Mouse (Mus musculus): ENCODE measurements around the gene Fggy. TPM values are rescaled to one million over a fixed set of nuclear protein-coding genes. Genes with fewer than 3 reads are reported as not detected.

The Fggy gene
- polyA plus RNA-seq, 1 experiment from 2014 or later = 8.1 TPM

DNA sequence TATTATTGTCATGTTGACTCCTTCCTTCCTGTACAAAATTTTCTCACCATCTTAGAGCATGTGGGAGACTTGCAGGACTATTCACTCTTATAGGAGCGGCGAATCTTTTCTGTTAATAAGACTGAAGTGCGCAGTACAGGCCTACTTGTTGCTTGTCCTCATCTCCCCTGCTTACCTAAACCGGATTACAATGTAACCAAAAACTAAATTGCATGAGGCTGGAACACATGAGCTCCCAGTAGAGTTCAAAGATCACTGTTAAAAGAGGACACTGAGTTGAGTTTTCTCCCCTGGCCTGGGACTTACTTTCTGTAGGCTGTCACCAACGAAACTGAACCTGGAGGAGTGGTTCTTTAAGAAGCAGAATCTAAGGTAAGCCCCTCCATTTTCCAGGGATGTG is 21.9 kb downstream of the Fggy start:
- 92% methylated on average over 5 of the region's 5 CpGs for WGBS
- Histone ChIP-seq H3K4me2 (replicated peaks; ENCODE audit: low read depth, low read length) (no peak overlapping the region), H3K9me3 (ENCODE audit: control insufficient read depth, low read depth, low read length) (peaks cover 2% of the 10 kb centered on the region; the same call in 1 of the 2 replicates), H3K9ac (replicated peaks; ENCODE audit: low read depth, low read length) (no peak overlapping the region), H3K4me3 (ENCODE audit: low read depth, low read length) (no peak overlapping the region), H3K27ac (ENCODE audit: low read length) (no peak overlapping the region), H3K4me1 (ENCODE audit: control insufficient read depth, insufficient read depth, low read length) (no peaks in the 10 kb centered on the region), H3K36me3 (ENCODE audit: control insufficient read depth, insufficient read depth, low read length) (no peaks in the 10 kb centered on the region), H3K27me3 (ENCODE audit: control insufficient read depth, insufficient read depth, low read length) (no peaks in the 10 kb centered on the region)
- no peak for ATAC-seq (ENCODE audit: insufficient number of reproducible peaks, insufficient read depth, low FRiP score, low read depth)

DNA sequence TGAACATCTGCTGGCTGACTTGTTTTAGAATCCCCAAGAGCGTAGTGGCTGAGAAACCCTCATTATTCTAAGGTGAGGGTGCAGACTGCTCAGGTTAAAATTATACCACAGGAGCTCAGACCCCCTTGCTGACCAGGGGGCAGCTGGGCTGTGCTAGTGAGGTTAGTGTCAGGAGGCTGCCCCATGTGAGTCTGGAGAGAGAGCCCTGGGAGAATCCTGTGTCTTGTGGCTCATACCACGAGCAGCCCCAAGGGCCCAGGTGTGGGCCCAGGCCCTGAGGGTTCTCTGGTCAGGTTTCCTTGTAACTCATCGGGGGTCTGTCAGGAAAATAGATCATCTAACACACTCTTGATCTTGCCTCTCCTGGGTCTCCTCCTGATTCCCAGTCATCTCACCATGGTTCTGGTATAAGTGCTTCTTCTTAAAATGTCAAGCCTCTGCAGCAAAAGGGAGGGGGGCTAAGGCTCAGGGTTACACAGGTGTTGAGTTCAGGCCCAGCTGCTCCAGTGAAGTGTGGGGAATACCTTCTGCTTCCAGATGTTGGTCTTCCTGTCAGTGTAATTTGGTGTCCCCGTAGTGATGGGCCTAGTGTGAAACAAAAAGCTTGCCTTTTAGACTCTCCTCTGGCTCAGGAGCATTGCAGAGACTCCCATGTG is 26.9 kb downstream of the Fggy start:
- Histone ChIP-seq H3K27me3 (ENCODE audit: control insufficient read depth, insufficient read depth, low read length) (no peaks in the 10 kb centered on the region), H3K4me2 (replicated peaks; ENCODE audit: low read depth, low read length) (no peak overlapping the region), H3K9me3 (ENCODE audit: control insufficient read depth, low read depth, low read length) (no peaks in the 10 kb centered on the region), H3K4me1 (ENCODE audit: control insufficient read depth, insufficient read depth, low read length) (no peaks in the 10 kb centered on the region; the same call in 1 of the 2 replicates), H3K9ac (replicated peaks; ENCODE audit: low read depth, low read length) (no peak overlapping the region), H3K36me3 (ENCODE audit: control insufficient read depth, insufficient read depth, low read length) (no peaks in the 10 kb centered on the region), H3K4me3 (ENCODE audit: low read depth, low read length) (no peak overlapping the region), H3K27ac (ENCODE audit: low read length) (no peak overlapping the region)
- no peak for ATAC-seq (ENCODE audit: insufficient number of reproducible peaks, insufficient read depth, low FRiP score, low read depth)
- 71% methylated on average over 4 of the region's 4 CpGs for WGBS

DNA sequence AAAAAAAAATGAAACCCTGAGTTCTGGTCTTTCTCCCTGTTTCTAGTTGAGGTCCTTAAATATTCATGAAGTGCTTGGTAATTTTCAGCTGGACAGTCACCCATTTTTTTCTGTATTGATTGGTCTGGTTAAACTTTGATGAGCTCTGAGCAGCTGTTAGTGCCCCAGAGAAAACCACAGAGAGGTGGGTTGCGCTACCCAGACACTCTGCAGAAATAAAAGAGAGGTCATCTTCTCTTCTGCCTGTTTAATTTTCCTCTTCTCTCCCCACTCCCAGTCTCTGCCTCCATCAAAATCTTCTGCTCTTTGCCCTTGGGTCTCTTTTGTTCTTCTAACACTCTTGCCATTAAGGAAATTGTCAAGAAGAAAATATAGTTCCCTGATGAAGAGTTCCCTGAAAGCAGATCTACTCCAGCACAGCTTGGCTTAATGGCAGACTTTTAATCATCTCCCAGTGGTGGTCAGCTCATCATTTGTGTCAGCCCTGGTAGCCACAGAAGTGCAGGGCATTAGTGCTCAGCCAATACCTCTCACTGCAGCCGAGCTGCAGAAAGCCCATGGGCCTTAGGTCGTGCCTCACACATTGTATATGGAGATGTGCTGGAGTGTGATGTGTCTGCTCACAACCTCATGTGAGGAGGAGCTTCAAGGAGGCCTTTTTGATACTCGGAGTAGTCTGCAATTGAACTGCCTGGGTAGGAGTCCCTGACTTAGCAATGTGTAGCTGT is 29.1 kb downstream of the Fggy start:
- no peak for ATAC-seq (ENCODE audit: insufficient number of reproducible peaks, insufficient read depth, low FRiP score, low read depth)
- Histone ChIP-seq H3K27ac (ENCODE audit: low read length) (no peak overlapping the region; the same call in 1 of the 2 replicates), H3K4me1 (ENCODE audit: control insufficient read depth, insufficient read depth, low read length) (no peaks in the 10 kb centered on the region; the same call in 1 of the 2 replicates), H3K4me2 (replicated peaks; ENCODE audit: low read depth, low read length) (no peak overlapping the region), H3K9ac (replicated peaks; ENCODE audit: low read depth, low read length) (no peak overlapping the region), H3K36me3 (ENCODE audit: control insufficient read depth, insufficient read depth, low read length) (no peaks in the 10 kb centered on the region), H3K9me3 (ENCODE audit: control insufficient read depth, low read depth, low read length) (no peaks in the 10 kb centered on the region), H3K4me3 (ENCODE audit: low read depth, low read length) (no peak overlapping the region), H3K27me3 (ENCODE audit: control insufficient read depth, insufficient read depth, low read length) (no peaks in the 10 kb centered on the region)
- WGBS = 54% methylated on average over 4 of the region's 4 CpGs

DNA sequence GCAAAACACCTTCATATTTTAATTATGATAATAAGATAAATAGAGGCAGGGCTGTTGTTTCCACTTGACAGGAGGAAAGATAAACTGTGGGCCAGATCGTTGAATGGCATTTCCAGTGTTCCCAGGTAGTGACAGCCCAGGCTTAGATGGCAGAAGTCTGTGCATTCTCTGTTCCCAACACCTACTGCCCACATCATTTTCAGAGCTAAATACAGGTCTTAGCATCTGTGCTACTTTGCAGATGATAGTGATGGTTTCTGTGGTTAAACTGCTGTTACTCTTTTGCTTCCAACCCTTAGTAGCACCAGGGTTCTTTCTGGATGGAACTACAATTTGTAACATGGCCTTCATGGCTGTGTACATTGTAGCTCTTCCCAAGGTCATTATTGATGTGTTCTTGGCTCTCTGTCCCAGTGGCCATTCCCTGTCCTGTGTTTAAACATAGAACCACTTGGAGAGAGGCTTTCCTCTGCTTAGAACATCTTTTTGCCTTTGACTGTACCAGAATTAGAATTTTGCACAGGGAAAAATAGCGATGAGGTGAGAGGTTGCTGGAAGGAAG is 31.5 kb downstream of the Fggy start:
- 73% methylated on average over 2 of the region's 2 CpGs for WGBS
- Histone ChIP-seq H3K4me2 (replicated peaks; ENCODE audit: low read depth, low read length) (no peak overlapping the region), H3K9me3 (ENCODE audit: control insufficient read depth, low read depth, low read length) (no peaks in the 10 kb centered on the region), H3K4me1 (ENCODE audit: control insufficient read depth, insufficient read depth, low read length) (no peaks in the 10 kb centered on the region; the same call in 1 of the 2 replicates), H3K27me3 (ENCODE audit: control insufficient read depth, insufficient read depth, low read length) (no peaks in the 10 kb centered on the region), H3K36me3 (ENCODE audit: control insufficient read depth, insufficient read depth, low read length) (no peaks in the 10 kb centered on the region), H3K27ac (ENCODE audit: low read length) (no peak overlapping the region), H3K9ac (replicated peaks; ENCODE audit: low read depth, low read length) (no peak overlapping the region), H3K4me3 (ENCODE audit: low read depth, low read length) (no peak overlapping the region)
- no peak for ATAC-seq (ENCODE audit: insufficient number of reproducible peaks, insufficient read depth, low FRiP score, low read depth)

DNA sequence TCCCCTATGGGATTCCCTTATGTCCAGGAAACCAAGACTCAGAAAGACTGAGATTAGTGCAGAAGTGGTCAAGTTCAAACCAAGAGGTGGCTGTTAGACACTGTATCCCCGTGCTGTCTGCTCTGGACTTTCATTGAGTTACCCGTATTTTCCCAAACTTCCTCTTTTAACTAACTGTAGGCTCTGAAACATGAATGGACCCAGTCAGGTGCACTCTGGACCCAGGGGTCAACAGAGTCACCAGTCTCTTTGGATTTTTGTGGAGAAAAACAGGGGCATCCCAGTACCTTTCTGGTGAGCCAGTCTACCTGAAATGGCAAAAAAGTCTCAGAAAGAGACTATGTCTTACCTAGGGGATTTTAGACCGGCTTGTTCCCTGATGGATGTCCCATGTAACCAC is 33.6 kb downstream of the Fggy start:
- WGBS = 88% methylated on average over 3 of the region's 3 CpGs
- H3K27ac ChIP-seq (ENCODE audit: low read length) = no peak overlapping the region
- no peaks in the 10 kb centered on the region for H3K27me3 ChIP-seq (ENCODE audit: control insufficient read depth, insufficient read depth, low read length)
- ATAC-seq (ENCODE audit: insufficient number of reproducible peaks, insufficient read depth, low FRiP score, low read depth) = no peak
- no peaks in the 10 kb centered on the region; the same call in 1 of the 2 replicates for H3K4me1 ChIP-seq (ENCODE audit: control insufficient read depth, insufficient read depth, low read length)
- no peak overlapping the region for H3K9ac ChIP-seq (replicated peaks; ENCODE audit: low read depth, low read length)
- no peak overlapping the region for H3K4me3 ChIP-seq (ENCODE audit: low read depth, low read length)
- no peak overlapping the region for H3K4me2 ChIP-seq (replicated peaks; ENCODE audit: low read depth, low read length)
- H3K9me3 ChIP-seq (ENCODE audit: control insufficient read depth, low read depth, low read length) = no peaks in the 10 kb centered on the region
- no peaks in the 10 kb centered on the region for H3K36me3 ChIP-seq (ENCODE audit: control insufficient read depth, insufficient read depth, low read length)

DNA sequence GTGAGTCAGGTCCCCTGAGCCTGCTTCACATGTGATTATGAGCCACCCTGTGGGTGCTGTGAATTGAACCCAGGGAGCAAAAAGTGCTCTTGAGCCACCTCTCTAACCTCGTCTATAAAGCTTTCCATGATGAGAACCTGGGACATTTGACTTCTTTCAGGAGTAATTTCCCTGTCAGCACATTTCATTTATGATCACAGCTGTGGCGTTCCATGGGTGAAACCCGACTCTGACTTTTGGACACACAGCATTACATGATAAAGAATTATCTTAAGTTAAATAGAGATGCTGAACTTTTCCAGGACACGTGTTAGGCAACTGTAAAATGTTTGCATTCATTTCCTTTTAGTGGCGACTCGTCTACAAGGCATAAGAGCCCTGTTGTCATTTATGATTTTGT is 39.9 kb downstream of the Fggy start:
- 56% methylated on average over 6 of the region's 6 CpGs for WGBS
- Histone ChIP-seq H3K27ac (ENCODE audit: low read length) (no peak overlapping the region), H3K4me1 (ENCODE audit: control insufficient read depth, insufficient read depth, low read length) (no peaks in the 10 kb centered on the region), H3K9ac (replicated peaks; ENCODE audit: low read depth, low read length) (no peak overlapping the region), H3K4me3 (ENCODE audit: low read depth, low read length) (no peak overlapping the region), H3K9me3 (ENCODE audit: control insufficient read depth, low read depth, low read length) (no peaks in the 10 kb centered on the region), H3K36me3 (ENCODE audit: control insufficient read depth, insufficient read depth, low read length) (no peaks in the 10 kb centered on the region), H3K27me3 (ENCODE audit: control insufficient read depth, insufficient read depth, low read length) (no peaks in the 10 kb centered on the region), H3K4me2 (replicated peaks; ENCODE audit: low read depth, low read length) (no peak overlapping the region)
- no peak for ATAC-seq (ENCODE audit: insufficient number of reproducible peaks, insufficient read depth, low FRiP score, low read depth)

DNA sequence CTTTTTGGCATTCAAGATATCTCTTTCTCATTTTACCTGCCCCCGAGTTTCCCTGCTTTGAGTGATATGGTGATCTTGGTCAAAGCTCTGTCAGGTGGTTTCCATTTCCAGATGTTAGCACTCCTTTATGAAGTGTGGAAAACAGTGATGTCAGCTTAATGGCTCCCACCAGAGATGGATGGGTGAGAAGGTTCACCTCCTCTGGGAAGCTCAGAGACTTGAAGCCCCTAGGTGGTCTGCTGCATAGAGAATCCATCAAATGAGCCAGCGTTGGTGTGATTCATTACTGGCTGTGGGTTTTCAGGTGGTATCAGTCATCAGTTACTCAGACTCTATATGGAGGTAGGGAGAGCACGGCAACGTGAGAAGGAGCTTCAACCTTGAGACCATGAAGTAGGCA is 44.5 kb downstream of the Fggy start:
- Histone ChIP-seq H3K4me2 (replicated peaks; ENCODE audit: low read depth, low read length) (no peak overlapping the region), H3K4me3 (ENCODE audit: low read depth, low read length) (no peak overlapping the region), H3K27me3 (ENCODE audit: control insufficient read depth, insufficient read depth, low read length) (no peaks in the 10 kb centered on the region), H3K9ac (replicated peaks; ENCODE audit: low read depth, low read length) (no peak overlapping the region), H3K4me1 (ENCODE audit: control insufficient read depth, insufficient read depth, low read length) (no peaks in the 10 kb centered on the region), H3K9me3 (ENCODE audit: control insufficient read depth, low read depth, low read length) (no peaks in the 10 kb centered on the region), H3K36me3 (ENCODE audit: control insufficient read depth, insufficient read depth, low read length) (no peaks in the 10 kb centered on the region), H3K27ac (ENCODE audit: low read length) (no peak overlapping the region)
- WGBS = 50% methylated on average over 4 of the region's 4 CpGs
- ATAC-seq (ENCODE audit: insufficient number of reproducible peaks, insufficient read depth, low FRiP score, low read depth) = no peak

DNA sequence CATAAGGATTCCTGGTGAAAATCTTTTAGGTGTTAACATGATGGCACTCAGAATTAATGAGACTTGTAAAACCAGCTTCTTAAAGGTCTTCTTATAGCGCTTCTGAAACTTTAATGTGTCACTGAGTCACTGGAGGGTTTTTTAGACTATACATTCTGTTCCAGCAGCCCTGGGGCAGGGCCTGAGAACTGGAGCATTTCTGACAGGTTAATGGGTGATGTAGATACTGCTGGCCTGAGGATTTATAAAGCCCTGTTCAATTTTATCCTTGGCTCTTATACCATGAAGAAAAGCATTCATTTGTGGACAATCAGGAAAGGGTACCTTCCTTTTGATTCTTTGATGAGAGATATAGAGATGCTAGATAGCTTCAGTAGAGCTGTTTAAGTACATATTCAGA is 45.9 kb downstream of the Fggy start:
- Histone ChIP-seq H3K27ac (ENCODE audit: low read length) (no peak overlapping the region), H3K27me3 (ENCODE audit: control insufficient read depth, insufficient read depth, low read length) (no peaks in the 10 kb centered on the region), H3K4me2 (replicated peaks; ENCODE audit: low read depth, low read length) (no peak overlapping the region), H3K4me3 (ENCODE audit: low read depth, low read length) (no peak overlapping the region), H3K9me3 (ENCODE audit: control insufficient read depth, low read depth, low read length) (no peaks in the 10 kb centered on the region), H3K36me3 (ENCODE audit: control insufficient read depth, insufficient read depth, low read length) (no peaks in the 10 kb centered on the region), H3K4me1 (ENCODE audit: control insufficient read depth, insufficient read depth, low read length) (no peaks in the 10 kb centered on the region), H3K9ac (replicated peaks; ENCODE audit: low read depth, low read length) (no peak overlapping the region)
- WGBS = 68% methylated on average over 1 of the region's 1 CpGs
- ATAC-seq (ENCODE audit: insufficient number of reproducible peaks, insufficient read depth, low FRiP score, low read depth) = no peak
